Mouse (Mus musculus): Measurements from ENCODE around the gene Nqo2. TPM values are rescaled to one million over a fixed set of nuclear protein-coding genes. Genes with fewer than 3 reads are reported as not detected.

Gene Nqo2
- polyA plus RNA-seq, 1 experiment from 2014 or later: 31.0 TPM

DNA sequence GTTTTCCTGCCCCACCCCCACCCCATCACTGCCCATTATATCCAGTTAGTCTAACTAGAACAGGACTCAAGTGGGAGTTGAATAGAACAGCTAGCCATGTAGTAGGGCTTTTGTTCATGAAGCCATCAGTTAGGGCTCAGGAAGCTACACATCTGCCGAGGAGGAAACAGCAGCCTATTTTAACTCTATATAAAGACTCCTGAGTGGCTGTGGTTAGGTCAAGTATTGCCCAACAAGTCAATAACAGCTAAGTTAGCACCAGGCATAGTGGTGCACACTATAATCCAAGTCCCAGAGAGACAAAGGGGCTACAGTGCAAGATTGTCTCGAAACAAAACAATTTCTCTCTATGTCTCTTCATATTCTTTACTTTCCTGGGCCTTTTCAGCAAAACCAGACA lies 67.6 kb downstream of the Nqo2 start:
- H3K4me1 ChIP-seq (ENCODE audit: insufficient read depth, low read length): 0 out of 2 replicates have a peak, but pooled peaks cover 2% of the 10 kb centered on the region

DNA sequence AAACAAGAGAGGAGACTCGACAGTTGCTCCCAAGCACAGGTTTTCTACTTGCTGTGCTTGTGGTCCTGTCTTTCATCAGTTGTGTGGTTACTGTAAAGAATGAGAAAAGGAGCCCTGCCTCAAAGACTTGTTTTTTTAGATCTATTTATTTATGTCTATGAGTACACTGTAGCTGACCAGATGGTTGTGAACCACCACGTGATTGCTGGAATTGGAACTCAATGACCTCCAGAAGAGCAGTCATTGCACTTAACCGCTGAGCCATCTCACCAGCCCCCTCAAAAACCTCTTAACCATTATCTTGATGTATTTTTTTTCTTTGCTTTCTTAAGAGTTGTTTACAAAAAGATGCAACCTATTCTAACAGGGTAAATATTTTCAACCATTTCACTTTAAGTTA lies 70.9 kb downstream of the Nqo2 start:
- WGBS: 78% methylated on average over 3 of the region's 3 CpGs
- peaks cover 21% of the 10 kb centered on the region for H3K4me1 ChIP-seq (ENCODE audit: insufficient read depth, low read length)

More for the DNA sequence above, 67.6 kb downstream of the Nqo2 start:
- no peak overlapping the region for H3K9ac ChIP-seq (replicated peaks; ENCODE audit: low read length)
- H3K4me3 ChIP-seq (ENCODE audit: low read length): no peak overlapping the region
- H3K27ac ChIP-seq (ENCODE audit: low read length): no peak overlapping the region
- WGBS: 81% methylated on average over 2 of the region's 2 CpGs
- peaks cover 33% of the 10 kb centered on the region for H3K36me3 ChIP-seq (ENCODE audit: insufficient read depth, low read length)
- no peak overlapping the region for H3K4me2 ChIP-seq (replicated peaks; ENCODE audit: low read depth, low read length)
- no peaks in the 10 kb centered on the region for H3K27me3 ChIP-seq (ENCODE audit: insufficient read depth, low read length)
- no peaks in the 10 kb centered on the region for H3K9me3 ChIP-seq (ENCODE audit: low read length)
- no peak for ATAC-seq (ENCODE audit: low FRiP score, low TSS enrichment)

DNA sequence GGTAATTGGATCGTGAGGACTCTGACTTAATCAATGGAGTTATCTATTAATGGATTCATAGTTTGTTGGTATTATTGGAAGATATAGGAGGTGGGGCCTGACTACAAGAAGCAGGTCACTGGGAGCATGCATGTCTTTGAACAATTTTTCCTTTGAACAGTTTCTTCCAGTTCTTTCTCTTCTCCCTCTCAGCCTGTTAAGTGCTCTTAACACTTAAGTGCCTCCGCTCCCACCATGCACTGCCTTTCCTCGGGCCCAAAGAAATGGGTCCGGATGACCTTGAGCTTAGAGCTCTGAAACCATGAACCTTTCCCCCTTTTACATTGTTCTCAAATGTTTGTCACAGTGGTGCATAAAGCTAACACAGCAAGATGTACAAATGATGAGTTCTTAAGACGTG lies 72.2 kb downstream of the Nqo2 start:
- no peak for ATAC-seq (ENCODE audit: low FRiP score, low TSS enrichment)
- peaks cover 21% of the 10 kb centered on the region for H3K4me1 ChIP-seq (ENCODE audit: insufficient read depth, low read length)
- no peaks in the 10 kb centered on the region for H3K9me3 ChIP-seq (ENCODE audit: low read length)
- H3K36me3 ChIP-seq (ENCODE audit: insufficient read depth, low read length): peaks cover 15% of the 10 kb centered on the region
- 84% methylated on average over 5 of the region's 5 CpGs for WGBS
- H3K27ac ChIP-seq (ENCODE audit: low read length): peak overlapping the region; percentile 90
- H3K4me3 ChIP-seq (ENCODE audit: low read length): no peak overlapping the region
- H3K4me2 ChIP-seq (replicated peaks; ENCODE audit: low read depth, low read length): no peak overlapping the region
- no peaks in the 10 kb centered on the region for H3K27me3 ChIP-seq (ENCODE audit: insufficient read depth, low read length)
- H3K9ac ChIP-seq (replicated peaks; ENCODE audit: low read length): peak overlapping the region; percentile 97; the same call in 1 of the 2 replicates

More for the DNA sequence above, 70.9 kb downstream of the Nqo2 start:
- no peaks in the 10 kb centered on the region for H3K9me3 ChIP-seq (ENCODE audit: low read length)
- no peaks in the 10 kb centered on the region for H3K27me3 ChIP-seq (ENCODE audit: insufficient read depth, low read length)
- no peak overlapping the region for H3K9ac ChIP-seq (replicated peaks; ENCODE audit: low read length)
- no peak overlapping the region for H3K4me2 ChIP-seq (replicated peaks; ENCODE audit: low read depth, low read length)
- ATAC-seq (ENCODE audit: low FRiP score, low TSS enrichment): no peak
- H3K4me3 ChIP-seq (ENCODE audit: low read length): no peak overlapping the region
- peaks cover 22% of the 10 kb centered on the region for H3K36me3 ChIP-seq (ENCODE audit: insufficient read depth, low read length)
- no peak overlapping the region for H3K27ac ChIP-seq (ENCODE audit: low read length)

DNA sequence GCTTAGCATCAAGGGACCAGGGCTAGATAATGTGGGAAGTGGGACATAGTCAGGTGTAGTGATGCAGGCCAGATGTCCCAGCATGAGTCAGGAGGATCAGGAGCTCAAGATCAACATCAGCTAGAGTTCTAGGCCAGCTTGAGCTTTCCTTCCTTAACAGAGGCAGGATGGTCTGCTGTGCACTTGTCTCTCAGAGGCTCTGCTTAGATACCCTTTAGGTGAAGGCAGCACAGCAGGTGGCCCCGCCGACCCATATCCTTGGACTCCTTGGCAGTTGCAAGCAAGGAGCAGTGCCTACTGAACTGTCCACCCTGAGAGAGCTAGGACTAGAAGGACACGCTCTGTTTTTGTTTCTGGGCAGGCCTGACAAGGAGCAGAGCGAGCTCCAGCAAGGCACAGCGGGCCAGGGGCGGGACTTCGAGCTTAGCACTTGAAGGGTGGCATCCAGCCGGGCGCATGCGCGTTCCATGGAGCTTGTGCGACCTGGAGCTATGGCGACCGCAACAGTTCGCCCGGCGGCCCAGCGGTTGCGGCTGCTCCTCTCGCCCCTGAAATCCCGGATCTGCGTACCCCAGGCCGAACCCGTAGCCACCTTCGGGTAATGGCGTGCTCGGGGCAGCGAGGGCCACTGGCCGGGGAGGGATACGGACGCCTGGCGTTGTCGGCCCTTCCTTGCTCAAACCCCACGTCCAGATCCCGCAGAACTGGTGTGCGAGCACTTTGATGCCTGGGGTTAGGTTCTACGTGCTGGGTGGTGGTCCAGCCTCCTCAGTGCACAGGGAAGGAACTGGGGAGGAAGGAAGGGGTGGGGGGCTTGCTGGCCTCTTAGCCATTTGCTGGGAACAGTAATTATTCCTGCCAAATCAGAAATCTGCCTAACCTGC lies 72.9 kb downstream of the Nqo2 start, which contains the start of gene Bphl:
Gene Bphl, plus strand, starts transcription at position 426 of the 884 bp plus-strand sequence.
- no peaks in the 10 kb centered on the region for H3K27me3 ChIP-seq (ENCODE audit: insufficient read depth, low read length)
- no peaks in the 10 kb centered on the region for H3K9me3 ChIP-seq (ENCODE audit: low read length)
- peak within 1 kb of the TSS; percentile 97 for H3K9ac ChIP-seq (replicated peaks; ENCODE audit: low read length)
- peaks cover 21% of the 10 kb centered on the region for H3K4me1 ChIP-seq (ENCODE audit: insufficient read depth, low read length)
- peak; percentile 94 for ATAC-seq (ENCODE audit: low FRiP score, low TSS enrichment)
- peak within 1 kb of the TSS; percentile 80 for H3K4me2 ChIP-seq (replicated peaks; ENCODE audit: low read depth, low read length)
- peaks cover 13% of the 10 kb centered on the region for H3K36me3 ChIP-seq (ENCODE audit: insufficient read depth, low read length)
- peak within 1 kb of the TSS; percentile 78 for H3K4me3 ChIP-seq (ENCODE audit: low read length)
- peak within 1 kb of the TSS; percentile 90 for H3K27ac ChIP-seq (ENCODE audit: low read length)
- under 1% methylated on average over 37 of the region's 37 CpGs for WGBS

DNA sequence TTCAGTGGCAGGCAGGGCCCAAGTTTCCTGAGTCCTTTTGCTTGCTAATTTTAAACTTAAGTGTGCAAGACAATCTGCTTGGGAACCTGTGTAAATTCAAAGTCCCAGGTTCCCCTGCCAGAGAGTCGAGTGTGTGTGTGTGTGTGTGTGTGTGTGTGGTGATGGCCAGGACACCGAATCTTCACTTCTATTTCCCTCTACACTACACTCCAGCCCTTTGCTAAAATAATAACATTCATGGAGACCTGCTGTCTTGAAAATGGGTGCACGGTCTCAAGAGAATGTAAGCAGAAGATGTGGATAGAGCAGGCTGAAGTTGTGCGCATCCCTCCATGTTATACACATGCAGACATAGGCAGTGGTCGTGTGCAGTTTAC lies 73.6 kb downstream of the Nqo2 start:
- H3K27me3 ChIP-seq (ENCODE audit: insufficient read depth, low read length): no peaks in the 10 kb centered on the region
- 33% methylated on average over 5 of the region's 5 CpGs for WGBS
- peaks cover 21% of the 10 kb centered on the region for H3K4me1 ChIP-seq (ENCODE audit: insufficient read depth, low read length)
- H3K36me3 ChIP-seq (ENCODE audit: insufficient read depth, low read length): peaks cover 9% of the 10 kb centered on the region
- H3K4me2 ChIP-seq (replicated peaks; ENCODE audit: low read depth, low read length): peak overlapping the region; percentile 80
- peak overlapping the region; percentile 90 for H3K27ac ChIP-seq (ENCODE audit: low read length)
- H3K4me3 ChIP-seq (ENCODE audit: low read length): peak overlapping the region; percentile 78
- H3K9ac ChIP-seq (replicated peaks; ENCODE audit: low read length): peak overlapping the region; percentile 97
- ATAC-seq (ENCODE audit: low FRiP score, low TSS enrichment): peak; percentile 23; the same call in 1 of the 2 replicates
- H3K9me3 ChIP-seq (ENCODE audit: low read length): no peaks in the 10 kb centered on the region

Other genes starting within 250 kb of the Nqo2 start
- not detected in 2 replicates for gene Serpinb6e, start 121.3 kb upstream of the Nqo2 start, polyA plus RNA-seq (2015; fragmentation: Nextera tagmentation; extraction: Ambion mirVana)
- gene Serpinb6c, start 59.0 kb upstream of the Nqo2 start, polyA plus RNA-seq (2015; fragmentation: Nextera tagmentation; extraction: Ambion mirVana): 0.15 and 0.27 TPM in 2 replicates
- 18.0 and 19.4 TPM in 2 replicates for gene Ripk1, start 37.7 kb downstream of the Nqo2 start, polyA plus RNA-seq (2015; fragmentation: Nextera tagmentation; extraction: Ambion mirVana)
- gene Serpinb6a, start 38.1 kb downstream of the Nqo2 start, polyA plus RNA-seq (2015; fragmentation: Nextera tagmentation; extraction: Ambion mirVana): 66.7 and 72.8 TPM in 2 replicates
- gene Bphl, start 72.9 kb downstream of the Nqo2 start, polyA plus RNA-seq (2015; fragmentation: Nextera tagmentation; extraction: Ambion mirVana): 83.0 and 95.2 TPM in 2 replicates
- 143 and 150 TPM in 2 replicates for gene Tubb2a, start 113.3 kb downstream of the Nqo2 start, polyA plus RNA-seq (2015; fragmentation: Nextera tagmentation; extraction: Ambion mirVana)
- gene Tubb2b, start 165.8 kb downstream of the Nqo2 start, polyA plus RNA-seq (2015; fragmentation: Nextera tagmentation; extraction: Ambion mirVana): 39.7 and 40.4 TPM in 2 replicates
- 67.4 and 74.9 TPM in 2 replicates for gene Psmg4, start 198.3 kb downstream of the Nqo2 start, polyA plus RNA-seq (2015; fragmentation: Nextera tagmentation; extraction: Ambion mirVana)

Data from kidney, embryonic 16.5 days (tissue).